ENCODE assay signal across 8 mouse cellular contexts in genomic region chr5:125179007-125179734, GRCm38 (mm10). TPM values are rescaled to one million over a fixed set of nuclear protein-coding genes. Genes with fewer than 3 reads are reported as not detected.
DNase-seq lines count a peak whose midpoint lies in the region; ATAC-seq and TF ChIP-seq lines count a peak whose summit lies in the region.

Gene Ncor2, minus strand, starts transcription at chr5:125179219.

- 0% methylated on average over 58 of the region's 87 CpGs for WGBS in forebrain, postnatal 0 days
- under 1% methylated on average over 71 of the region's 87 CpGs for WGBS in lung, embryonic 15.5 days

- no peak for TF ChIP-seq RAD21 in MEL (IDR thresholded peaks at IDR 0.05; ENCODE audit: low read depth, low read length)

- H3K4me2 ChIP-seq in forebrain, postnatal 0 days (ENCODE audit: low read depth): peak within 1 kb of the TSS; percentile 88
- peak within 1 kb of the TSS; percentile 82 for H3K4me2 ChIP-seq in lung, embryonic 15.5 days

- H3K4me3 ChIP-seq in MEL (ENCODE audit: control insufficient read depth in 1 of 2, insufficient read depth in 1 of 2, low read depth in 2 of 2, low read length in 2 of 2): peak within 1 kb of the TSS; percentile 89 to 97
- peak within 1 kb of the TSS; percentile 93 for H3K4me3 ChIP-seq in forebrain, postnatal 0 days (ENCODE audit: low read depth, low read length)
- peak within 1 kb of the TSS; percentile 77 for H3K4me3 ChIP-seq in lung, embryonic 15.5 days

- no peaks in the 10 kb centered on the region for H3K36me3 ChIP-seq in MEL (ENCODE audit: control insufficient read depth in 1 of 2, insufficient read depth in 2 of 2, low read length in 2 of 2)
- no peaks in the 10 kb centered on the region for H3K36me3 ChIP-seq in forebrain, postnatal 0 days (ENCODE audit: insufficient read depth)
- H3K36me3 ChIP-seq in lung, embryonic 15.5 days: no peaks in the 10 kb centered on the region

- peaks cover 0 to 10% of the 10 kb centered on the region in 2 experiments; a peak in 2 of 4 replicates for H3K4me1 ChIP-seq in MEL (ENCODE audit: control insufficient read depth in 1 of 2, insufficient read depth in 2 of 2, low read length in 2 of 2)
- H3K4me1 ChIP-seq in forebrain, postnatal 0 days (ENCODE audit: insufficient read depth): peaks cover 31% of the 10 kb centered on the region
- peaks cover 57% of the 10 kb centered on the region for H3K4me1 ChIP-seq in lung, embryonic 15.5 days

- peak; percentile 90 for DNase-seq in MEL (ENCODE audit: low read depth, low spot score)
- peak; percentile 87 for DNase-seq in cerebellum, adult 11-12 months
- DNase-seq in forebrain, postnatal 0 days: peak; percentile 95
- DNase-seq in heart, postnatal 36 days: peak; percentile 80 to 85
- DNase-seq in layer of hippocampus, adult 8-10 months (ENCODE audit: low spot score in 2 of 2): peak; percentile 65 to 74
- peak; percentile 71 for DNase-seq in ovary, adult 18-20 months (ENCODE audit: low spot score)
- peak; percentile 68 to 82 for DNase-seq in thymus, postnatal 10 days (ENCODE audit: low spot score in 2 of 2)

- intact Hi-C loops in heart, postnatal 36 days (cut with DNase I): loop anchor here (2.0 to 5.0 kb wide), 3 partner anchors 20 to 88 kb away; no protein-coding TSS in a partner anchor

- no peaks in the 10 kb centered on the region for H3K9me3 ChIP-seq in MEL (replicated peaks; ENCODE audit: insufficient read depth, low read length)
- H3K9me3 ChIP-seq in forebrain, postnatal 0 days (ENCODE audit: low read length): no peaks in the 10 kb centered on the region
- H3K9me3 ChIP-seq in lung, embryonic 15.5 days: no peaks in the 10 kb centered on the region

- no peaks in the 10 kb centered on the region for H3K27me3 ChIP-seq in MEL (ENCODE audit: control insufficient read depth in 1 of 2, insufficient read depth in 2 of 2, low read length in 2 of 2)
- H3K27me3 ChIP-seq in forebrain, postnatal 0 days (ENCODE audit: insufficient read depth, low read length): no peaks in the 10 kb centered on the region
- no peaks in the 10 kb centered on the region for H3K27me3 ChIP-seq in lung, embryonic 15.5 days

- H3K27ac ChIP-seq in MEL (ENCODE audit: control insufficient read depth, low read depth, low read length): peak within 1 kb of the TSS; percentile 60
- peak within 1 kb of the TSS; percentile 96 for H3K27ac ChIP-seq in forebrain, postnatal 0 days (ENCODE audit: low read depth, low read length)
- peak within 1 kb of the TSS; percentile 95 for H3K27ac ChIP-seq in lung, embryonic 15.5 days

- no peak for TF ChIP-seq EP300 in MEL (IDR thresholded peaks at IDR 0.05; ENCODE audit: low read depth in 1 of 2, low read length in 2 of 2)

- no peak for TF ChIP-seq CTCF in MEL (IDR thresholded peaks at IDR 0.05 in 2 of 3, conservative IDR thresholded peaks at IDR 0.05 in 1 of 3; ENCODE audit: control insufficient read depth in 1 of 3, insufficient read depth in 1 of 3, low read depth in 2 of 3, low read length in 3 of 3, poor library complexity in 1 of 3, severe bottlenecking in 1 of 3)
- TF ChIP-seq CTCF in forebrain, postnatal 0 days (IDR thresholded peaks at IDR 0.05; ENCODE audit: low read depth): no peak

- peak; percentile 89 for ATAC-seq in forebrain, postnatal 0 days
- ATAC-seq in lung, embryonic 15.5 days (ENCODE audit: borderline replicate concordance, extremely low read depth, low FRiP score, low TSS enrichment): peak; percentile 85

- peak; percentile 52 to 55; a peak in 3 of 4 replicates for TF ChIP-seq POLR2A in MEL (IDR thresholded peaks at IDR 0.05; ENCODE audit: control insufficient read depth in 1 of 2, insufficient read depth in 1 of 2, low read depth in 1 of 2, low read length in 2 of 2, poor library complexity in 1 of 2)

- H3K79me2 ChIP-seq in MEL (ENCODE audit: control insufficient read depth, insufficient read depth, low read length, poor library complexity): peaks cover 44% of the 10 kb centered on the region

- peak within 1 kb of the TSS; percentile 84 for H3K9ac ChIP-seq in MEL (ENCODE audit: control insufficient read depth, low read depth, low read length, poor library complexity, severe bottlenecking)
- peak within 1 kb of the TSS; percentile 83 for H3K9ac ChIP-seq in forebrain, postnatal 0 days
- H3K9ac ChIP-seq in lung, embryonic 15.5 days: peak within 1 kb of the TSS; percentile 82

TF ChIP-seq in MEL, 35 proteins besides CTCF, POLR2A, EP300 and RAD21:
- TF ChIP-seq BHLHE40 (IDR thresholded peaks at IDR 0.05; ENCODE audit: borderline replicate concordance, low read depth, low read length) (no peak), MAFK (IDR thresholded peaks at IDR 0.05; ENCODE audit: borderline replicate concordance, low read depth, low read length) (no peak), NRF1 (IDR thresholded peaks at IDR 0.05; ENCODE audit: insufficient read depth, low read depth, low read length, poor library complexity, severe bottlenecking) (peak; percentile 28; the same call in 1 of the 2 replicates), MXI1 (IDR thresholded peaks at IDR 0.05; ENCODE audit: low read depth, low read length) (peak; percentile 63; the same call in 1 of the 2 replicates), ZNF384 (IDR thresholded peaks at IDR 0.05; ENCODE audit: low read depth, low read length) (peak; percentile 99), TAL1 (IDR thresholded peaks at IDR 0.05; ENCODE audit: low read length) (no peak), HCFC1 (IDR thresholded peaks at IDR 0.05; ENCODE audit: low read depth, low read length) (peak; percentile 75), SIN3A (IDR thresholded peaks at IDR 0.05; ENCODE audit: low read length) (peak; percentile 55), TBP (IDR thresholded peaks at IDR 0.05; ENCODE audit: low read depth, low read length) (0 out of 2 replicates have a peak, but pooled peaks have one; percentile 39), NELFE (IDR thresholded peaks at IDR 0.05; ENCODE audit: low read depth, low read length) (0 out of 2 replicates have a peak, but pooled peaks have one; percentile 31), ZKSCAN1 (IDR thresholded peaks at IDR 0.05; ENCODE audit: low read depth, low read length) (peak; percentile 22; the same call in 1 of the 2 replicates), MAZ (IDR thresholded peaks at IDR 0.05; ENCODE audit: low read depth, low read length) (peak; percentile 21), SMC3 (IDR thresholded peaks at IDR 0.05; ENCODE audit: low read depth, low read length) (no peak), ZMIZ1 (IDR thresholded peaks at IDR 0.05; ENCODE audit: low read depth, low read length) (0 out of 2 replicates have a peak, but pooled peaks have one; percentile 22), ETS1 (IDR thresholded peaks at IDR 0.05; ENCODE audit: low read depth, low read length) (peak; percentile 26; the same call in 1 of the 2 replicates), KAT2A (conservative IDR thresholded peaks at IDR 0.05; ENCODE audit: low read depth, low read length) (no peak), RCOR1 (IDR thresholded peaks at IDR 0.05; ENCODE audit: low read depth, low read length) (no peak)

RNA-seq across cellular contexts. Expression of gene Ncor2, which starts in this region (rescaled TPM):
- 5.0 and 7.7 TPM in 2 replicates for total RNA-seq in MEL (2012; rRNA removed)
- polyA plus RNA-seq in MEL (2012; ENCODE audit: insufficient read depth in 1 of 2, insufficient read length in 2 of 2, low read depth in 1 of 2, low replicate concordance in 2 of 2, missing spikeins in 1 of 2): 10 to 100 TPM in 1 of 2 experiments, not detected in 1; 46.8 TPM
- 12.7 and 13.4 TPM in 2 replicates for total RNA-seq in forebrain, postnatal 0 days (2014; rRNA removed)
- polyA plus RNA-seq in forebrain, postnatal 0 days (2015; fragmentation: Nextera tagmentation; extraction: Ambion mirVana): 11.6 and 16.8 TPM in 2 replicates
- total RNA-seq in heart, postnatal 36 days (2021): 10 to 100 TPM; 70.5 to 74.8 TPM
- 100 to 1,000 TPM; 246 to 324 (median 271) TPM for total RNA-seq in layer of hippocampus, adult 8-10 months (2022)
- 28.7 and 30.5 TPM in 2 replicates for polyA plus RNA-seq in lung, embryonic 15.5 days (2015; fragmentation: Nextera tagmentation; extraction: Ambion mirVana)

Comparison
In these comparisons a context has a peak if more than half of its experiments do, and no peak if none do; other contexts are left out.
1. Peak in every context shown above with its lines: DNase-seq, ATAC-seq, H3K4me3 ChIP-seq and H3K27ac ChIP-seq.